Mouse (Mus musculus): Measurements from ENCODE around the gene Slc5a11.

The Slc5a11 gene

GRCm38 (mm10) chr7:123214365-123215075, at the start of gene Slc5a11:
TSS of gene Slc5a11 (plus strand) at chr7:123214780.
- no peak for DNase-seq (ENCODE audit: low spot score)

- DNase-seq (ENCODE audit: low spot score), result no peak
Observed at GRCm38 (mm10) chr7:123167436-123167835, 47.1 kb upstream of the Slc5a11 start.

GRCm38 (mm10) chr7:123169618-123170017, 45.0 kb upstream of the Slc5a11 start:
- DNase-seq (ENCODE audit: low spot score), result no peak

GRCm38 (mm10) chr7:123172101-123172500, 42.5 kb upstream of the Slc5a11 start:
- DNase-seq (ENCODE audit: low spot score), result no peak

- DNase-seq (ENCODE audit: low spot score), result no peak
Observed at GRCm38 (mm10) chr7:123177215-123177614, 37.4 kb upstream of the Slc5a11 start.

GRCm38 (mm10) chr7:123181787-123182701, 32.5 kb upstream of the Slc5a11 start:
- DNase-seq (ENCODE audit: low spot score), result no peak

- no peak for DNase-seq (ENCODE audit: low spot score)
Observed at GRCm38 (mm10) chr7:123184891-123185290, 29.7 kb upstream of the Slc5a11 start.

GRCm38 (mm10) chr7:123186463-123186862, 28.1 kb upstream of the Slc5a11 start:
- no peak for DNase-seq (ENCODE audit: low spot score)

GRCm38 (mm10) chr7:123187246-123187645, 27.3 kb upstream of the Slc5a11 start:
- DNase-seq (ENCODE audit: low spot score), result no peak

- DNase-seq (ENCODE audit: low spot score), result no peak
Observed at GRCm38 (mm10) chr7:123188462-123188861, 26.1 kb upstream of the Slc5a11 start.

GRCm38 (mm10) chr7:123189762-123190161, 24.8 kb upstream of the Slc5a11 start:
- DNase-seq (ENCODE audit: low spot score), result no peak

GRCm38 (mm10) chr7:123191731-123192130, 22.8 kb upstream of the Slc5a11 start:
- DNase-seq (ENCODE audit: low spot score), result no peak

- DNase-seq (ENCODE audit: low spot score), result no peak
Observed at GRCm38 (mm10) chr7:123193201-123193600, 21.4 kb upstream of the Slc5a11 start.

- DNase-seq (ENCODE audit: low spot score), result no peak
Observed at GRCm38 (mm10) chr7:123194696-123195095, 19.9 kb upstream of the Slc5a11 start.

GRCm38 (mm10) chr7:123196432-123196831, 18.1 kb upstream of the Slc5a11 start:
- DNase-seq (ENCODE audit: low spot score), result no peak

- no peak for DNase-seq (ENCODE audit: low spot score)
Observed at GRCm38 (mm10) chr7:123198695-123199094, 15.9 kb upstream of the Slc5a11 start.

- no peak for DNase-seq (ENCODE audit: low spot score)
Observed at GRCm38 (mm10) chr7:123199151-123199550, 15.4 kb upstream of the Slc5a11 start.

- DNase-seq (ENCODE audit: low spot score), result no peak
Observed at GRCm38 (mm10) chr7:123199656-123200206, 14.8 kb upstream of the Slc5a11 start.

GRCm38 (mm10) chr7:123200722-123201121, 13.9 kb upstream of the Slc5a11 start:
- DNase-seq (ENCODE audit: low spot score), result no peak

GRCm38 (mm10) chr7:123205261-123205660, 9.3 kb upstream of the Slc5a11 start:
- peak; percentile 42 for DNase-seq (ENCODE audit: low spot score)

GRCm38 (mm10) chr7:123207561-123207960, 7.0 kb upstream of the Slc5a11 start:
- no peak for DNase-seq (ENCODE audit: low spot score)

GRCm38 (mm10) chr7:123209864-123210263, 4.7 kb upstream of the Slc5a11 start:
- DNase-seq (ENCODE audit: low spot score), result no peak

- DNase-seq (ENCODE audit: low spot score), result no peak
Observed at GRCm38 (mm10) chr7:123211461-123211860, 3.1 kb upstream of the Slc5a11 start.

Data from layer of hippocampus, adult 9-10 months (tissue).